Mouse (Mus musculus) midbrain, postnatal 0 days (tissue): Measurements from ENCODE around the gene Gpi1. TPM values are rescaled to one million over a fixed set of nuclear protein-coding genes. Genes with fewer than 3 reads are reported as not detected.
"Not testable (repeated sequence)": the region's sequence is repeated elsewhere in the genome, so short reads cannot be mapped to it uniquely, and the experiment has no call there.

Experiments used
- ATAC-seq: fragments of 200-750 bp; cut with Nextera tagmentation; 2 replicates; pipeline ENCODE4 v1.8.0; 2017; ENCODE audit warnings: moderate number of reproducible peaks, mild to moderate bottlenecking, moderate TSS enrichment, moderate library complexity; ENCODE audit not compliant: low FRiP score
- DNase-seq: peaks from one replicate; pipeline ENCODE4 v3.0.0-alpha.2; 2015; ENCODE audit warnings: low spot score
- H3K27ac ChIP-seq: fragments of 300-500 bp; sonication (generic); 2 replicates; pipeline ENCODE4 v1.5.1; 2014; ENCODE audit warnings: low read depth, mild to moderate bottlenecking, low read length, mixed read lengths
- H3K27me3 ChIP-seq: fragments of 300-500 bp; sonication (generic); 2 replicates; pipeline ENCODE4 v1.6.1; 2014; ENCODE audit warnings: low read length, control low read depth, mixed read lengths; ENCODE audit not compliant: insufficient read depth
- H3K36me3 ChIP-seq: fragments of 300-500 bp; sonication (generic); 2 replicates; pipeline ENCODE4 v1.6.1; 2014; ENCODE audit warnings: low read length, control low read depth, mixed read lengths; ENCODE audit not compliant: insufficient read depth
- H3K4me1 ChIP-seq: fragments of 300-500 bp; sonication (generic); 2 replicates; pipeline ENCODE4 v1.6.1; 2014; ENCODE audit warnings: mild to moderate bottlenecking, control low read depth, antibody characterized with exemption, low read length, mixed read lengths; ENCODE audit not compliant: insufficient read depth
- H3K4me2 ChIP-seq: fragments of 300-500 bp; sonication (generic); 2 replicates; pipeline ENCODE4 v1.6.1; 2014; ENCODE audit warnings: low read depth, mild to moderate bottlenecking, low read length, mixed read lengths; ENCODE audit not compliant: poor library complexity, severe bottlenecking
- H3K4me3 ChIP-seq: fragments of 300-500 bp; sonication (generic); 2 replicates; pipeline ENCODE4 v1.5.1; 2014; ENCODE audit warnings: low read depth, mild to moderate bottlenecking, low read length, moderate library complexity
- H3K9ac ChIP-seq: fragments of 300-500 bp; sonication (generic); replicated peaks from 2 replicates; pipeline ENCODE4 v1.6.1; 2014; ENCODE audit warnings: mild to moderate bottlenecking, low read length, moderate library complexity, mixed read lengths; ENCODE audit not compliant: poor library complexity, severe bottlenecking
- H3K9me3 ChIP-seq: fragments of 300-500 bp; sonication (generic); 2 replicates; pipeline ENCODE4 v1.6.1; 2016; ENCODE audit warnings: low read length, control low read depth
- CTCF ChIP-seq: IDR thresholded peaks from 2 replicates; pipeline ENCODE4 v1.5.1; 2016; ENCODE audit warnings: antibody characterized with exemption, mild to moderate bottlenecking
- WGBS: fragments of 180-500 bp; shearing (Covaris S2); extraction: QIAGEN DNeasy Blood & Tissue Kit; methylation state at CpG from one replicate; pipeline ENCODE4 v1.1.7; 2014; 5-methylcytosine and 5-hydroxymethylcytosine counted together
- polyA plus RNA-seq: library from polyadenylated mRNA; unstranded; fragments of >200 nt; fragmentation: Nextera tagmentation; extraction: Ambion mirVana; gene quantifications from 2 replicates; pipeline ENCODE4 v1.2.1, GENCODE M21; 2015
- total RNA-seq: library from RNA; depleted of rRNA; stranded (reverse); fragments of >200 nt; gene quantifications from 2 replicates; pipeline ENCODE4 v1.2.3, GENCODE M21; 2014

Gene Gpi1
- total and polyA plus RNA-seq, 2 experiments from 2014 or later = 325 to 357 TPM

DNA sequence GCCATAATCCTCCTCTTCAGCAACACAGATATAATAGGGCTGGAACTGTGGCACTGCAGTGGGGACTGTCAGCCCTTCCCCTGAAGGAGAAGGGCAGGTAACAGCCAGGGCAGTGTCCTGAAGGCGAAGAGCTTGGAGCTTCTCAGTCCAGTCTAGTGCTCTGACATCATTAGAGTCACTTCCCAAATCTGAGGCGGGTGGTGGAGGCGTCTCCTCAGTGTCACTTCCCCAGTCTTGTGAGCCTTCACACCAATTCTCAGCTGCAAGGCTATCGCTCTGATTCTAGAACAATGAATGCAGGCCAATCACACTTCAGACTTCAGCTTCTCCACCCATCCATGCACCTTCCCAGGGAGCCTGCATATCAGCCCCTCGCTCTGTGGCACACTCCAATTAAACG lies 37.3 kb downstream of the Gpi1 start:
- Histone ChIP-seq H3K27me3 (no peaks in the 10 kb centered on the region), H3K4me1 (no peaks in the 10 kb centered on the region), H3K4me2 (no peak overlapping the region), H3K27ac (no peak overlapping the region), H3K9ac (no peak overlapping the region), H3K9me3 (no peaks in the 10 kb centered on the region), H3K36me3 (peaks cover 31% of the 10 kb centered on the region), H3K4me3 (no peak overlapping the region)
- DNase-seq = no peak
- no peak for TF ChIP-seq CTCF
- whole genome bisulfite sequencing = 94% methylated on average over 6 of the region's 6 CpGs
- ATAC-seq = no peak

DNA sequence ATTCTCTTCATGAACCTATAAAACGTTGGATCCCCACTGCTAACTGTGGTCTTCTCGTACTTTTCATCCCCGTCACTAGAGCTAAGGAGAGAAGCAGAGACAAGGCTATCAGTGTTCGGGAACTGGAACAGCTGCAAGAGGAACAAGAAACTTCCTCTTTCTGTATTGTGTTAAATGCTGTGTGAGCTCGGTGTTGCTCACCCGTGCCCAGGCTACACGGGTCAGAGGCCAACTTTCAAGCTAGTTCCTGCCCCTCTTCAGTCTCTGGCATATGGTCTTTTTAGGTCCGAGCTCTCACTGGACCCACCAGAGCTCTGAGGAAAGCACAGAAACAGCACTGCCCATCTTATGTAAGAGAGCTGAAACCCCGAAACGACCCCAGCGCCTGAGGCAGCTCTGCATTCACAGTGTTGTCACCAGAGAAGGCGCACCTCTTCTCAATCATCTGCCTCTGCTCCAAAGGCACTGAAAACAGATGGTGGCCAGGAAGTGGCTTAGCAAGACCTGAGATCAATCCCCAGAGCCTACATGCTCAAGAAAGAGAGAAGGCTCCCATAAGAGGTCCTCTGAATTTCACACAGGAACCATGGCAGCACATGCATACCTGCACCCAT lies 40.7 kb downstream of the Gpi1 start:
- no peak for DNase-seq
- Histone ChIP-seq H3K9ac (no peak overlapping the region), H3K4me1 (no peaks in the 10 kb centered on the region), H3K36me3 (peaks cover 56% of the 10 kb centered on the region), H3K4me3 (no peak overlapping the region), H3K27me3 (no peaks in the 10 kb centered on the region), H3K4me2 (no peak overlapping the region), H3K9me3 (no peaks in the 10 kb centered on the region), H3K27ac (no peak overlapping the region)
- no peak for ATAC-seq
- TF ChIP-seq CTCF = no peak
- WGBS = 92% methylated on average over 12 of the region's 12 CpGs

DNA sequence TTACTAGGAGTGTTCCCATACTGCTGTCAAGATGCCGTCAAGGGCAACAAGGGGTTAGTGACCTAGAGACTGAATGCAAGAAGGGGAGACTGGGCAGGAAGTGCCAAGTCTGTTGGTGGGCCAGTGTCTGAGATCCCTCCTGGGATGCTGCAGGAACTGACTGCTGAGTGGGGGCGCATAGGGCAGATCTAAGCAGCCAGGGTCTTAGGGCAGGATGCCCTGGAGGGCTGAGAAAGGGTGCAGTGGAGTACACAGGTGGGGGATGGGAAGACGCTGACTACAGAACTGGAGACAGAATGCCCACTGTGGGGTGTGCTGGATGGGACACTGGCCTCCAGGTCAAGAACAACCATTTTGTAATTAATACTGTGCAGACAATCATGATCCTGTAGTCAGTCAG lies 46.3 kb downstream of the Gpi1 start:
- 80% methylated on average over 3 of the region's 3 CpGs for WGBS
- DNase-seq (no peak), ATAC-seq (peak; percentile 31; the same call in 1 of the 2 replicates)
- H3K9ac ChIP-seq = no peak overlapping the region
- H3K4me2 ChIP-seq = no peak overlapping the region
- peaks cover 36% of the 10 kb centered on the region for H3K36me3 ChIP-seq
- no peaks in the 10 kb centered on the region for H3K9me3 ChIP-seq
- no peak for TF ChIP-seq CTCF
- H3K4me3 ChIP-seq = no peak overlapping the region
- no peaks in the 10 kb centered on the region for H3K27me3 ChIP-seq
- H3K4me1 ChIP-seq = no peaks in the 10 kb centered on the region
- no peak overlapping the region for H3K27ac ChIP-seq

DNA sequence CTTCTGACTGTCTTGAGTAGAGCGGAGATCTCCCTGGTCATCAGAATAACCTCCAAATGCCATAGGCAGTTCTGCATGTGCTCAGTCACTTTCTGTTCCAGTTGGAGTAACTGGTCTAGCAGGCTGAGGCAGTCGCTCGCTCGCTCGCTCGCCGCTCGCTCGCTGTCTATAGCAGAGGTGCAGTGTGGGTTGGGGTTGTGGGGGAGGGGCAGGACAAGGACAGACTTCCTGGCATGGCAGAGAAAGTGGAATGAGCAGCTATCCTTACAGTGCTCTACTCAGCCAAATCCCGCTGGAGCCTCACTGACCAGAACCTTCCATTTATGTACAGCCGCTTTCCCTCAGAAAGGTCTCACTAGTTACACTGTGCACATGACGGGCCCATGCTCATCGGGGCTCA lies 46.8 kb downstream of the Gpi1 start:
- TF ChIP-seq CTCF = no peak
- Histone ChIP-seq H3K27ac (no peak overlapping the region), H3K36me3 (peaks cover 33% of the 10 kb centered on the region), H3K4me1 (no peaks in the 10 kb centered on the region), H3K27me3 (no peaks in the 10 kb centered on the region), H3K4me2 (no peak overlapping the region), H3K9ac (no peak overlapping the region), H3K4me3 (no peak overlapping the region), H3K9me3 (no peaks in the 10 kb centered on the region)
- ATAC-seq (peak; percentile 41; the same call in 1 of the 2 replicates), DNase-seq (no peak)
- 94% methylated on average over 13 of the region's 13 CpGs for WGBS

DNA sequence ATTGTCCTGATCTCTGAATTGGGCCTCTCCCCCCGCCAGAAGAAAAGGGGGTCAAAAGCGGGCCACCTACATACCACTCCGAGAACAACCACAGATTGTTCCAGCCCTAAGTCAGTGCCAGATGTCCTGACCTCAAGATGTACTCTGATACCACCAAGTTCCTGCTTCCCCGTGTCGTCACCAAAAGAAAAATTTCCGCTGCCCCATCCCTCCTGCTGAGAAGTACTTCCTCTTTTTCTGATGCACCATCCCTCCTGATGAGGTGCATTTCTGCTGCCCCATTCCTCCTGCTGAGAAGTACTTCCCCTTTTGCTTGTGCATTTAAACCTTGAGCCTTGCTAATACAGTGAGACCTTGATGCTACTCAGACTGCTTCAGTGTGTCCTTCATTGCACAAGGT lies 53.9 kb downstream of the Gpi1 start:
- 80% methylated on average over 6 of the region's 6 CpGs for WGBS
- H3K4me1 ChIP-seq, H3K36me3 ChIP-seq, H3K4me3 ChIP-seq, H3K27me3 ChIP-seq, ATAC-seq, H3K4me2 ChIP-seq, H3K9me3 ChIP-seq, H3K27ac ChIP-seq, DNase-seq, H3K9ac ChIP-seq: not testable (repeated sequence)

DNA sequence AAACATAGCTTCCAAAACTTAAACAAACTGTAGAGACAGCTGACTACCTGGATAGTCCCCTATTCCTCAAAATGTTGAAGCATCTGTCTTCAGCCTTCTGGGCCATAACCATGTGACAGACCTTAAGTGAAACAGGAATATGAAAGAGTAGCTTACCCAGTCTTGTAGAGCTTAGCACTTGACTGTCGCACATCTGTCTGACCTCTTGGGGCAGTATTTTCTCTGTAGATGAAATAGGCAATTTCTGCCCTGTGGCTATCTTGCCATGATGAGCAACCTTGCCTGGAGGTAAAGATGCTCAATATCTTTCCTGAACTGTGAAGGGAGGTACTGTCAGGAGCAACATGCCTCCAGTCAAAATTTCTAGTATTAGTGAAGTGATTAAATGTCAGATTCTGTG lies 57.9 kb downstream of the Gpi1 start:
- Histone ChIP-seq H3K4me1 (no peaks in the 10 kb centered on the region), H3K9ac (no peak overlapping the region), H3K27ac (no peak overlapping the region), H3K27me3 (no peaks in the 10 kb centered on the region), H3K9me3 (no peaks in the 10 kb centered on the region), H3K36me3 (no peaks in the 10 kb centered on the region), H3K4me3 (no peak overlapping the region), H3K4me2 (no peak overlapping the region)
- no peak for ATAC-seq
- no peak for DNase-seq
- 0 out of 2 replicates have a peak, but pooled peaks have one; percentile 11 for TF ChIP-seq CTCF
- 67% methylated on average over 1 of the region's 1 CpGs for WGBS
